Mouse (Mus musculus) hindbrain, embryonic 12.5 days (tissue): ENCODE measurements at regions not wholly inside any gene's neighbourhood (a gene's known extent, or its start where the extent isn't known, plus 50 kb on each side); places are given as distances from the start of the nearest gene placed in this dataset.

Experiments used
- ATAC-seq: fragments of 200-750 bp; cut with Nextera tagmentation; 2 replicates; pipeline ENCODE4 v1.8.0; 2017; ENCODE audit warnings: moderate TSS enrichment; ENCODE audit not compliant: low FRiP score
- H3K27ac ChIP-seq: fragments of 300-500 bp; sonication (generic); 2 replicates; pipeline ENCODE4 v1.5.1; 2016; ENCODE audit warnings: mild to moderate bottlenecking
- H3K27me3 ChIP-seq: fragments of 300-500 bp; sonication (generic); 2 replicates; pipeline ENCODE4 v1.6.1; 2016; ENCODE audit warnings: mild to moderate bottlenecking
- H3K36me3 ChIP-seq: fragments of 300-500 bp; sonication (generic); 2 replicates; pipeline ENCODE4 v1.6.1; 2016; ENCODE audit warnings: mild to moderate bottlenecking
- H3K4me1 ChIP-seq: fragments of 300-500 bp; sonication (generic); 2 replicates; pipeline ENCODE4 v1.6.1; 2016
- H3K4me2 ChIP-seq: fragments of 300-500 bp; sonication (generic); replicated peaks from 2 replicates; pipeline ENCODE4 v1.6.1; 2016; ENCODE audit warnings: mild to moderate bottlenecking
- H3K4me3 ChIP-seq: fragments of 300-500 bp; sonication (generic); 2 replicates; pipeline ENCODE4 v1.5.1; 2016; ENCODE audit warnings: mild to moderate bottlenecking
- H3K9ac ChIP-seq: fragments of 300-500 bp; sonication (generic); 2 replicates; pipeline ENCODE4 v1.6.1; 2016; ENCODE audit warnings: mild to moderate bottlenecking, moderate library complexity
- H3K9me3 ChIP-seq: fragments of 300-500 bp; sonication (generic); replicated peaks from 2 replicates; pipeline ENCODE4 v1.6.1; 2016; ENCODE audit warnings: mild to moderate bottlenecking
- WGBS: fragments of 180-500 bp; shearing (Covaris S2); methylation state at CpG from one replicate; pipeline ENCODE4 v1.1.7; 2016; 5-methylcytosine and 5-hydroxymethylcytosine counted together

GRCm38 (mm10) chr4:45746451-45746850 lies 52.4 kb upstream of the Aldh1b1 start:
- Histone ChIP-seq H3K4me3 (no peak overlapping the region), H3K9me3 (no peaks in the 10 kb centered on the region), H3K36me3 (no peaks in the 10 kb centered on the region), H3K4me1 (peaks cover 4% of the 10 kb centered on the region; the same call in 1 of the 2 replicates), H3K27ac (no peak overlapping the region), H3K4me2 (no peak overlapping the region), H3K27me3 (no peaks in the 10 kb centered on the region), H3K9ac (no peak overlapping the region)
- 86% methylated on average over 3 of the region's 3 CpGs for WGBS
- no peak for ATAC-seq

GRCm38 (mm10) chr4:45745746-45746145 lies 53.1 kb upstream of the Aldh1b1 start:
- whole genome bisulfite sequencing, result 57% methylated on average over 9 of the region's 9 CpGs
- H3K4me3 ChIP-seq, result no peak overlapping the region
- H3K9ac ChIP-seq, result no peak overlapping the region
- ATAC-seq, result no peak
- no peak overlapping the region for H3K4me2 ChIP-seq
- H3K9me3 ChIP-seq, result no peaks in the 10 kb centered on the region
- H3K36me3 ChIP-seq, result no peaks in the 10 kb centered on the region
- peaks cover 3% of the 10 kb centered on the region; the same call in 1 of the 2 replicates for H3K27me3 ChIP-seq
- H3K4me1 ChIP-seq, result peaks cover 5% of the 10 kb centered on the region; the same call in 1 of the 2 replicates
- no peak overlapping the region for H3K27ac ChIP-seq

- H3K27ac ChIP-seq, result no peak overlapping the region
- peaks cover 3% of the 10 kb centered on the region; the same call in 1 of the 2 replicates for H3K27me3 ChIP-seq
- H3K36me3 ChIP-seq, result no peaks in the 10 kb centered on the region
- no peak for ATAC-seq
- WGBS, result 93% methylated on average over 4 of the region's 4 CpGs
- no peaks in the 10 kb centered on the region for H3K9me3 ChIP-seq
- H3K4me1 ChIP-seq, result peaks cover 8% of the 10 kb centered on the region; the same call in 1 of the 2 replicates
- H3K4me3 ChIP-seq, result no peak overlapping the region
- no peak overlapping the region for H3K9ac ChIP-seq
- no peak overlapping the region for H3K4me2 ChIP-seq
Measured at GRCm38 (mm10) chr4:45744849-45745407, 53.9 kb upstream of the Aldh1b1 start.

GRCm38 (mm10) chr4:45740779-45741365 lies 58.0 kb upstream of the Aldh1b1 start:
- Histone ChIP-seq H3K4me3 (no peak overlapping the region), H3K4me1 (peaks cover 30% of the 10 kb centered on the region), H3K9ac (no peak overlapping the region), H3K36me3 (no peaks in the 10 kb centered on the region), H3K9me3 (no peaks in the 10 kb centered on the region), H3K4me2 (no peak overlapping the region), H3K27me3 (peaks cover 3% of the 10 kb centered on the region; the same call in 1 of the 2 replicates), H3K27ac (no peak overlapping the region)
- 83% methylated on average over 12 of the region's 12 CpGs for WGBS
- ATAC-seq, result no peak

GRCm38 (mm10) chr4:45740319-45740718 lies 58.5 kb upstream of the Aldh1b1 start:
- 85% methylated on average over 5 of the region's 5 CpGs for WGBS
- H3K9ac ChIP-seq, result no peak overlapping the region
- no peak overlapping the region for H3K4me3 ChIP-seq
- no peak overlapping the region for H3K4me2 ChIP-seq
- no peak for ATAC-seq
- H3K36me3 ChIP-seq, result no peaks in the 10 kb centered on the region
- peaks cover 31% of the 10 kb centered on the region for H3K4me1 ChIP-seq
- H3K27ac ChIP-seq, result no peak overlapping the region
- H3K27me3 ChIP-seq, result peaks cover 3% of the 10 kb centered on the region; the same call in 1 of the 2 replicates
- no peaks in the 10 kb centered on the region for H3K9me3 ChIP-seq

GRCm38 (mm10) chr4:45739696-45740095 lies 59.1 kb upstream of the Aldh1b1 start:
- H3K4me2 ChIP-seq, result no peak overlapping the region
- no peak overlapping the region for H3K9ac ChIP-seq
- no peak for ATAC-seq
- no peaks in the 10 kb centered on the region for H3K36me3 ChIP-seq
- H3K4me1 ChIP-seq, result peaks cover 31% of the 10 kb centered on the region
- peaks cover 3% of the 10 kb centered on the region; the same call in 1 of the 2 replicates for H3K27me3 ChIP-seq
- 72% methylated on average over 3 of the region's 3 CpGs for WGBS
- no peaks in the 10 kb centered on the region for H3K9me3 ChIP-seq
- no peak overlapping the region for H3K4me3 ChIP-seq
- H3K27ac ChIP-seq, result no peak overlapping the region

GRCm38 (mm10) chr4:45739168-45739567 lies 59.7 kb upstream of the Aldh1b1 start:
- Histone ChIP-seq H3K9me3 (no peaks in the 10 kb centered on the region), H3K27ac (no peak overlapping the region), H3K27me3 (peaks cover 3% of the 10 kb centered on the region; the same call in 1 of the 2 replicates), H3K4me2 (no peak overlapping the region), H3K36me3 (no peaks in the 10 kb centered on the region), H3K4me3 (no peak overlapping the region), H3K9ac (no peak overlapping the region), H3K4me1 (peaks cover 31% of the 10 kb centered on the region)
- 0 out of 2 replicates have a peak, but pooled peaks have one; percentile 8 for ATAC-seq
- WGBS, result 57% methylated on average over 9 of the region's 9 CpGs

GRCm38 (mm10) chr4:45738746-45739145 lies 60.1 kb upstream of the Aldh1b1 start:
- no peak overlapping the region for H3K4me3 ChIP-seq
- ATAC-seq, result 0 out of 2 replicates have a peak, but pooled peaks have one; percentile 13
- no peaks in the 10 kb centered on the region for H3K9me3 ChIP-seq
- WGBS, result 38% methylated on average over 11 of the region's 11 CpGs
- H3K27me3 ChIP-seq, result peaks cover 3% of the 10 kb centered on the region; the same call in 1 of the 2 replicates
- H3K27ac ChIP-seq, result no peak overlapping the region
- peaks cover 31% of the 10 kb centered on the region for H3K4me1 ChIP-seq
- no peaks in the 10 kb centered on the region for H3K36me3 ChIP-seq
- no peak overlapping the region for H3K9ac ChIP-seq
- H3K4me2 ChIP-seq, result no peak overlapping the region

GRCm38 (mm10) chr4:45736215-45736815 lies 62.5 kb upstream of the Aldh1b1 start:
- no peak overlapping the region for H3K9ac ChIP-seq
- peaks cover 32% of the 10 kb centered on the region for H3K4me1 ChIP-seq
- ATAC-seq, result no peak
- 34% methylated on average over 10 of the region's 10 CpGs for WGBS
- no peak overlapping the region for H3K4me3 ChIP-seq
- no peaks in the 10 kb centered on the region for H3K9me3 ChIP-seq
- H3K4me2 ChIP-seq, result no peak overlapping the region
- peaks cover 3% of the 10 kb centered on the region; the same call in 1 of the 2 replicates for H3K27me3 ChIP-seq
- H3K36me3 ChIP-seq, result no peaks in the 10 kb centered on the region
- H3K27ac ChIP-seq, result no peak overlapping the region

- 93% methylated on average over 6 of the region's 6 CpGs for WGBS
Measured at GRCm38 (mm10) chr4:45734011-45734410, 64.8 kb upstream of the Aldh1b1 start.

GRCm38 (mm10) chr4:45730862-45731831 lies 67.7 kb upstream of the Aldh1b1 start:
- Histone ChIP-seq H3K27ac (peak overlapping the region; percentile 35; the same call in 1 of the 2 replicates), H3K4me1 (peaks cover 41% of the 10 kb centered on the region), H3K4me3 (no peak overlapping the region), H3K9me3 (no peaks in the 10 kb centered on the region), H3K9ac (no peak overlapping the region), H3K36me3 (no peaks in the 10 kb centered on the region), H3K4me2 (no peak overlapping the region), H3K27me3 (no peaks in the 10 kb centered on the region)
- 32% methylated on average over 14 of the region's 14 CpGs for WGBS
- peak; percentile 72; the same call in 1 of the 2 replicates for ATAC-seq

More at GRCm38 (mm10) chr4:45734011-45734410, 64.8 kb upstream of the Aldh1b1 start:
- no peak overlapping the region for H3K9ac ChIP-seq
- ATAC-seq, result no peak
- no peaks in the 10 kb centered on the region for H3K9me3 ChIP-seq
- peaks cover 38% of the 10 kb centered on the region for H3K4me1 ChIP-seq
- H3K27me3 ChIP-seq, result no peaks in the 10 kb centered on the region
- H3K4me2 ChIP-seq, result no peak overlapping the region
- no peak overlapping the region for H3K4me3 ChIP-seq
- no peaks in the 10 kb centered on the region for H3K36me3 ChIP-seq
- H3K27ac ChIP-seq, result no peak overlapping the region

GRCm38 (mm10) chr4:45729801-45730200 lies 69.0 kb upstream of the Aldh1b1 start:
- Histone ChIP-seq H3K4me2 (no peak overlapping the region), H3K4me3 (no peak overlapping the region), H3K27me3 (no peaks in the 10 kb centered on the region), H3K4me1 (peaks cover 36% of the 10 kb centered on the region), H3K9ac (no peak overlapping the region), H3K36me3 (no peaks in the 10 kb centered on the region), H3K27ac (no peak overlapping the region), H3K9me3 (no peaks in the 10 kb centered on the region)
- ATAC-seq, result no peak
- WGBS, result 70% methylated on average over 4 of the region's 4 CpGs
